Mouse (Mus musculus): ENCODE data around the gene Tnfrsf23. TPM values are rescaled to one million over a fixed set of nuclear protein-coding genes. Genes with fewer than 3 reads are reported as not detected.
"Not testable (repeated sequence)": the region's sequence is repeated elsewhere in the genome, so short reads cannot be mapped to it uniquely, and the experiment has no call there.

The Tnfrsf23 gene
- total RNA-seq, 2 experiments from 2014 or later: 0.72 to 1.2 TPM

- ATAC-seq (replicated peaks; ENCODE audit: poor library complexity, severe bottlenecking): peak; percentile 49
Observed at GRCm38 (mm10) chr7:143686191-143686590, 519 bp upstream of the Tnfrsf23 start.

GRCm38 (mm10) chr7:143684569-143684968 is 1.1 kb downstream of the Tnfrsf23 start:
- ATAC-seq (replicated peaks; ENCODE audit: poor library complexity, severe bottlenecking): not testable (repeated sequence)

- no peak for ATAC-seq (replicated peaks; ENCODE audit: poor library complexity, severe bottlenecking)
Observed at GRCm38 (mm10) chr7:143681566-143681965, 4.1 kb downstream of the Tnfrsf23 start.

DNA sequence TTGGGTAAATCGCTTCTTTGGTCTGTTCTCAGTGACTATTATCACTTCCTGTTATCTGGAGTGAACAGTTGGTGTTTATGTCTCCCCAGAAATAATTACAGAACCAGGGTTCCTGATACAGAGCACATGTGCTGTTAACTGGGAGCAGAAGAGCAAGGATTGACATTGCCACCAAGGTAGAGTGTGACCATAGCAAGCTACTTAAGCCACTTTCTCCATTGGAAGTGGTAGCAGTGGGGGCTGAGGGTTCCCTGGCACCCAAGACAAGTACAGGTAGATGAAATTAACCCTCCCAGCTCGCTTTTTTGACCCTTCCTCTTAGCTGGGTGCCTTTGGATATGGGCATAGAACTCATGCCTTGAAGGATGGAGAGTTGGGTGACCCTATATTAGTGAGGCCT is 4.8 kb downstream of the Tnfrsf23 start:
- ATAC-seq (replicated peaks; ENCODE audit: poor library complexity, severe bottlenecking): peak; percentile 29; the same call in 1 of the 2 replicates

DNA sequence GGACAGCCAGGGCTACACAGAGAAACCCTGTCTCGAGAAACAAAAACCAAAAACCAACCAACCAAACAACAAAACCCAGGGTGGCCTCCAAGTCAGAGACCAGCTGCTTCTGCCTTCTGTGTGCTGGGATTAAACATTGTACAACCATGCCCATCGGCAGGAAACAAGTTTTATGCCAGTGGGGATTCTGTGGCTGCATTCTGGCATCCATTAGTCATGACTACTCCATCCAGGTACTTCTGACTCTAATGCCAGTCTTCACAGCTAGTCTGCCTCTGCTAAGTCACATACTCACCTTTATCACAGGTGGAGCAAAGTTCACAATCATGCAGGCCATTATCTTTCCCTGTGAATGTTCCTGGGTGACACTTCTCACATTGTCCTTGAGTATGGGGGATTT is 6.0 kb downstream of the Tnfrsf23 start:
- not testable (repeated sequence) for ATAC-seq (replicated peaks; ENCODE audit: poor library complexity, severe bottlenecking)

- ATAC-seq (replicated peaks; ENCODE audit: poor library complexity, severe bottlenecking): peak; percentile 80
Observed at GRCm38 (mm10) chr7:143666427-143667311, 19.0 kb downstream of the Tnfrsf23 start.

DNA sequence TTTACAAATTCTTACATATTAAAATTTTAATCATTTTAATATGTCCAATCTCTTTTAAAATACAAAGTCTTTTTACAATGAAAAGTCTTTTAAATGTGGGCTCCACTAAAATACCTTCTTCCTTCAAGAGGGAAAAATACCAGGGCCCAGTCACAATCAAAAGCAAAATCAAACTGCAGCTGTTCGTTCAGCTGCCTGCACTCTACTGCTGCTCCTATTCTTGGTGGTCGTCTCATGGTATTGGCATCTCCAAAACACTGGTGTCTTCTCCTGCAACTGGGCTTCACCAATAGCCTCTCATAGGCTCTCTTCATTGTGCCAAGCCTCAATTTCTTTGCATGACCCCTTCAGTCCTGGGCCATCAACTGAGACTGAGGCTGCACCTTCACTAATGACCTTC is 22.2 kb downstream of the Tnfrsf23 start:
- no peak for ATAC-seq (replicated peaks; ENCODE audit: poor library complexity, severe bottlenecking)

DNA sequence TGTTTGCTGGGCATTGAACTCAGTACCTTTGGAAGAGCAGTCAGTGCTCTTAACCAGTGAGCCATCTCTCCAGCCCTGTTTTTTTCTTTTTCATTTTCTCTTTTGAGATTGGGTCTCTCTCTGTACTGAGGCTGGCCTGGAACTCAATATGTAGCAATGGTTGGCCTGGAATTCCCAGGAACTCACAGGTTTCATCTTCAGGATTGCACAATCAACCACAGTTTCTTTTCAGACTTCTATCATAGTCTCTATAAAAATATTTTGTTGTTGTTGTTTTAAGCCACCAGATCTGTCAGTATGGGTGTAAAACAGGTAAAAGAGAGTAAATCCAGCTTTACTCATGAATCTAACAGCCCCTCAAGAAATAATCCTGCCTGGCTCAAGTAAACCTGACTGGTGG is 24.9 kb downstream of the Tnfrsf23 start:
- no peak for ATAC-seq (replicated peaks; ENCODE audit: poor library complexity, severe bottlenecking)

- peak; percentile 33 for ATAC-seq (replicated peaks; ENCODE audit: poor library complexity, severe bottlenecking)
Observed at GRCm38 (mm10) chr7:143649769-143650346, 35.8 kb downstream of the Tnfrsf23 start.

DNA sequence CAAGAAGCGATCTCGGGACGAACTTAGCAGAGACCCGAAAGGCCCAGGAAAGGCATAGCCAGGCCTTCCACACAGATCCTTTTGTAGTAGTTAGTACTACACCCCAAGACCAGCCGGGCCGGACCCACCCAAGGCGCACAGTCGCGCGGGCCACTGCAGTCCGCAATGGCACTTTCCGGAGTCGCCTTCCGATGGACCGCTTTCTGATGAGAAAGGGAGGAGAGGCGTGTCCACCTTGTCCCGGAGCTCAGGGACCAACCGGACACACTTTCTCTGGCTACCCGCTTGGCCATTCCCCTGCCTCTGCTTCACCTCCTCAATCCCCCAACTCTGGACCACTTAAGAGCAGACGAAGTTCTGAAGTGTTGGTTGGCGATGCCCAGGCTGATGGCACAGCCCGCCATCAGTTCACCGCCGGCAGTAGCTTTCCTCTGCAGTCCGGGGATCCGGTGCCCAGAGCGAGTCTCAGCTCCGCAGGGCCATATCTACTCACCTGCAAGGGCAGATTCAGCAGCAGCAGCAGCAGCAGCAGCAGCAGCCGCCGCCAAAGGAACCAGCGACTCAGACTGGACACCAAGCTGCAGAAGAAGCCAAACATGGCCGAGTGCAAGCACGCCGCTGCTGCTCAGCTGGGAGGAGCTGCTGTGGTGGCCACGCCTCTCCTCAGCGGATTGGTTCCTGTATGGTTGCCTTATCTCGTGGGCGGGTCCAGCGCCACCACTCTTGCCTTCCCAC is 36.5 kb downstream of the Tnfrsf23 start, which contains the start of gene Tnfrsf22:
Gene Tnfrsf22, minus strand, starts transcription at position 628 of the 735 bp plus-strand sequence.
- ATAC-seq (replicated peaks; ENCODE audit: poor library complexity, severe bottlenecking): peak; percentile 99

GRCm38 (mm10) chr7:143643949-143644348 is 41.7 kb downstream of the Tnfrsf23 start:
- ATAC-seq (replicated peaks; ENCODE audit: poor library complexity, severe bottlenecking): peak; percentile 62

DNA sequence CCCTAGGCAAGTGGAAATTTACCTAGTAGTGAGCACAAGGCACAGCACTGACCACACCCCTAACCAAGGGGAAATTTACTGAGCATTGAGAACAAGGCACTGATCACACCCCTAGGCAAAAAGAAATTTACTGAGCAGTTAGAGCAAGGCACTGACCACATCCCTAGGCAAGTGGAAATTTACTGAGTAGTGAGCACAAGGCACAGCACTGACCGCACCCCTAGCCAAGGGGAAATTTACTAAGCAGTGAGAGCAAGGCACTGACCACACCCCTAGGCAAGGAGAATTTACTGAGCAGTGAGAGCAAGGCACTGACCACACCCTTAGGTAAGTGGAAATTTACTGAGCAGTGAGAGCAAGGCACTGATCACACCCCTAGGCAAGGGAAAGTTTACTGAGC is 49.0 kb downstream of the Tnfrsf23 start:
- peak; percentile 42 for ATAC-seq (replicated peaks; ENCODE audit: poor library complexity, severe bottlenecking)

- peak; percentile 59 for ATAC-seq (replicated peaks; ENCODE audit: poor library complexity, severe bottlenecking)
Observed at GRCm38 (mm10) chr7:143631503-143631902, 54.2 kb downstream of the Tnfrsf23 start.

DNA sequence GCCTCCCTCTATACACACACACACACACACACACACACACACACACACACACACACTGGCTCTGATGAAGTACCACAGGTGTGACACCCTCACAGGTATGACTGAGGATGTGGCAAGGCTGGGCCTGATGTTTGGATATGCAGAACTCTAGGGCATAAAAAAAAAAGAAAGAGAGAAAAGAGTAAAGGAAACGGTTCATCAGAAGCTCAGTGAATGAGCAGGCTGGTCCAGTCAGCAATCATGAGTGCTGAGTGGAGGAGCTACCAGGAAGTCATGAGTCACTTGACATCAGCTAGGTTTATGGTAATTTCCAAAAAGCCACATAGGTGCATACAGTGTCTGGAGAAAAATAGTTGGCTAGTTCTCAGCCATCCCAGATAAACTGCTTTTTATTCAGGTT is 56.2 kb downstream of the Tnfrsf23 start:
- ATAC-seq (replicated peaks; ENCODE audit: poor library complexity, severe bottlenecking): no peak

GRCm38 (mm10) chr7:143628540-143628939 is 57.1 kb downstream of the Tnfrsf23 start, which contains the start of gene Tnfrsf26:
Tnfrsf26 (minus strand) TSS chr7:143628722.
- ATAC-seq (replicated peaks; ENCODE audit: poor library complexity, severe bottlenecking): no peak

DNA sequence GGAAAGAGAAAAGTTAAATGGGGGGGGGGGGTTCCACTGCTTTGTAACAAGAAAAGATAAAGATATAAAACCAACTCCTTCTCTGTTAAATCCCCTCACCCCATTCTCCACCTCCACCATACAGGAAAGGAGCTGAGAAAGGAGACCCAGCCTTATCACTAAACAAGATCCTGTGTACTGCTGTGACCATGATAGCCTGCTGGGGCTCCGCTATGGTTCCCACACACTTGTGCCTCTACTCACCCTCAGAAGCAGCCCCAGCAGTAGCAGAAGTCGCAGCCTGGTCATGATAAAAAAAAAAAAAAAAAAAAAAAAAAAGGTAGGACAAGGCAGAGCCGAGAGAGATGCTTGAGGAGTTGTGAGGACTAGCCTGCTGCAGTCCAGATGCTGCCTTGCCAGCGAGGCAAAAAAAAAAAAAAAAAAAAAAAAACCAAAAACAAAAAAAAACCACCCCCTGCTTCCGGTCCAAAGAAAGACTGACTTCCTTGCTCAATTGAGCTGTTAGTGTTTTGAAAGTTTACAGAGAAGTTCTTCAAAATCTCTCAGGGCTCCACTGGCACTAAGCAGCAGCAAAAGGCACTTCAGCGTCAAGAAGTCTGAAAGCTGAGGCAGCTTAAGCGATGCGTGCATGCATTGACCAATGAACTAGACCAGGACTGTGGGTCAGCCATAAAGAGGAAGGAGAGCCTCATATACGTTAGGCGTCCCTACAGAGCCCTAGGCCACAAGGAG is 58.0 kb downstream of the Tnfrsf23 start:
- ATAC-seq (replicated peaks; ENCODE audit: poor library complexity, severe bottlenecking): peak; percentile 88

GRCm38 (mm10) chr7:143626178-143626577 is 59.5 kb downstream of the Tnfrsf23 start:
- ATAC-seq (replicated peaks; ENCODE audit: poor library complexity, severe bottlenecking): no peak

DNA sequence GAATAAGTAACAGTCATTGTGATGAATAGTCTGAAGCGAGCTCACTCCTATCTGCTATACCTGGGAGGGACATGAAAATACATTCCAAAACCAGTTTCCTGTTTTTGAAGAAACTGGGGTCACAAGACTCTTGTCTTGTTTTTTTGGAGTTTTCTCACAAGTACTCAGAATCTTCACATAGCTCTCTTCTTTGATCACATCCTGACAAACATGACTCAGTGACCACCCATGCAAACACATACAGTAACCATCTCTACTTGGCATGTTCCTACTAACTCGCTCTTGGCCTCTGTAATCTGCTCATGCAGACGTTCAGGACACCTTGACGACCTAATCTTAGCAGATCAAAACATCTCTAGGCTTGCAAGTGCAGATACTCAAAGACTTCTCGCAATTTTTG is 60.5 kb downstream of the Tnfrsf23 start:
- ATAC-seq (replicated peaks; ENCODE audit: poor library complexity, severe bottlenecking): peak; percentile 14; the same call in 1 of the 2 replicates

GRCm38 (mm10) chr7:143624561-143624960 is 61.1 kb downstream of the Tnfrsf23 start:
- no peak for ATAC-seq (replicated peaks; ENCODE audit: poor library complexity, severe bottlenecking)

GRCm38 (mm10) chr7:143620951-143621350 is 64.7 kb downstream of the Tnfrsf23 start:
- ATAC-seq (replicated peaks; ENCODE audit: poor library complexity, severe bottlenecking): no peak

Measured in granulocyte monocyte progenitor cell, adult 5-6 weeks (primary cell).